Mouse (Mus musculus): ENCODE results near the gene Kbtbd4. TPM values are rescaled to one million over a fixed set of nuclear protein-coding genes. Genes with fewer than 3 reads are reported as not detected.

The Kbtbd4 gene
- polyA plus RNA-seq (2012; ENCODE audit: insufficient read depth, low replicate concordance): 2.4 and 5.0 TPM in 2 replicates

- peak; percentile 91; the same call in 1 of the 2 replicates for TF ChIP-seq FLI1 (IDR thresholded peaks at IDR 0.05; ENCODE audit: low read length)
- no peak for TF ChIP-seq GATA1 (IDR thresholded peaks at IDR 0.05; ENCODE audit: borderline replicate concordance, low read length)
- H3K9me3 ChIP-seq: no peaks in the 10 kb centered on the region
- H3K4me3 ChIP-seq (replicated peaks): peak within 1 kb of the TSS; percentile 94
- H3K27me3 ChIP-seq (replicated peaks): no peaks in the 10 kb centered on the region
- peaks cover 61% of the 10 kb centered on the region for H3K36me3 ChIP-seq (replicated peaks; ENCODE audit: low read length)
- peaks cover 40% of the 10 kb centered on the region for H3K4me1 ChIP-seq
These were observed at the start of gene Kbtbd4, which contains the start of gene Ndufs3 for GRCm38 (mm10) chr2:90904076-90904855. Gene Kbtbd4, plus strand, starts transcription at chr2:90904740. Gene Ndufs3, minus strand, starts transcription at chr2:90904827.

GRCm38 (mm10) chr2:90861486-90861885 is 43.1 kb upstream of the Kbtbd4 start:
- Histone ChIP-seq H3K36me3 (replicated peaks; ENCODE audit: low read length) (peaks cover 89% of the 10 kb centered on the region), H3K9me3 (no peaks in the 10 kb centered on the region), H3K4me1 (peaks cover 9% of the 10 kb centered on the region), H3K27me3 (replicated peaks) (no peaks in the 10 kb centered on the region), H3K4me3 (replicated peaks) (no peak overlapping the region)
- no peak for TF ChIP-seq GATA1 (IDR thresholded peaks at IDR 0.05; ENCODE audit: borderline replicate concordance, low read length)
- no peak for TF ChIP-seq FLI1 (IDR thresholded peaks at IDR 0.05; ENCODE audit: low read length)

GRCm38 (mm10) chr2:90864184-90864583 is 40.4 kb upstream of the Kbtbd4 start:
- Histone ChIP-seq H3K9me3 (no peaks in the 10 kb centered on the region), H3K4me1 (peaks cover 27% of the 10 kb centered on the region), H3K4me3 (replicated peaks) (no peak overlapping the region), H3K36me3 (replicated peaks; ENCODE audit: low read length) (peaks cover 89% of the 10 kb centered on the region), H3K27me3 (replicated peaks) (no peaks in the 10 kb centered on the region)
- TF ChIP-seq FLI1 (IDR thresholded peaks at IDR 0.05; ENCODE audit: low read length) (no peak), GATA1 (IDR thresholded peaks at IDR 0.05; ENCODE audit: borderline replicate concordance, low read length) (no peak)

- Histone ChIP-seq H3K9me3 (no peaks in the 10 kb centered on the region), H3K27me3 (replicated peaks) (no peaks in the 10 kb centered on the region), H3K4me1 (peaks cover 47% of the 10 kb centered on the region), H3K36me3 (replicated peaks; ENCODE audit: low read length) (peaks cover 66% of the 10 kb centered on the region), H3K4me3 (replicated peaks) (no peak overlapping the region)
- TF ChIP-seq GATA1 (IDR thresholded peaks at IDR 0.05; ENCODE audit: borderline replicate concordance, low read length): no peak
- no peak for TF ChIP-seq FLI1 (IDR thresholded peaks at IDR 0.05; ENCODE audit: low read length)
These were observed 38.0 kb upstream of the Kbtbd4 start for GRCm38 (mm10) chr2:90866524-90866923.

- H3K9me3 ChIP-seq: no peaks in the 10 kb centered on the region
- H3K4me3 ChIP-seq (replicated peaks): peak overlapping the region; percentile 35
- peaks cover 55% of the 10 kb centered on the region for H3K4me1 ChIP-seq
- H3K27me3 ChIP-seq (replicated peaks): no peaks in the 10 kb centered on the region
- TF ChIP-seq FLI1 (IDR thresholded peaks at IDR 0.05; ENCODE audit: low read length) (no peak), GATA1 (IDR thresholded peaks at IDR 0.05; ENCODE audit: borderline replicate concordance, low read length) (no peak)
- peaks cover 34% of the 10 kb centered on the region for H3K36me3 ChIP-seq (replicated peaks; ENCODE audit: low read length)
These were observed 34.4 kb upstream of the Kbtbd4 start for GRCm38 (mm10) chr2:90870136-90870601.

- Histone ChIP-seq H3K4me3 (replicated peaks) (no peak overlapping the region), H3K9me3 (no peaks in the 10 kb centered on the region), H3K27me3 (replicated peaks) (no peaks in the 10 kb centered on the region), H3K4me1 (peaks cover 50% of the 10 kb centered on the region), H3K36me3 (replicated peaks; ENCODE audit: low read length) (peaks cover 23% of the 10 kb centered on the region)
- TF ChIP-seq GATA1 (IDR thresholded peaks at IDR 0.05; ENCODE audit: borderline replicate concordance, low read length) (no peak), FLI1 (IDR thresholded peaks at IDR 0.05; ENCODE audit: low read length) (no peak)
These were observed 33.2 kb upstream of the Kbtbd4 start for GRCm38 (mm10) chr2:90871180-90871961.

GRCm38 (mm10) chr2:90874025-90874424 is 30.5 kb upstream of the Kbtbd4 start:
- no peak overlapping the region for H3K4me3 ChIP-seq (replicated peaks)
- peaks cover 40% of the 10 kb centered on the region for H3K4me1 ChIP-seq
- TF ChIP-seq GATA1 (IDR thresholded peaks at IDR 0.05; ENCODE audit: borderline replicate concordance, low read length) (no peak), FLI1 (IDR thresholded peaks at IDR 0.05; ENCODE audit: low read length) (no peak)
- no peaks in the 10 kb centered on the region for H3K9me3 ChIP-seq
- H3K36me3 ChIP-seq (replicated peaks; ENCODE audit: low read length): no peaks in the 10 kb centered on the region
- H3K27me3 ChIP-seq (replicated peaks): peaks cover 12% of the 10 kb centered on the region

GRCm38 (mm10) chr2:90875239-90875638 is 29.3 kb upstream of the Kbtbd4 start:
- H3K36me3 ChIP-seq (replicated peaks; ENCODE audit: low read length): no peaks in the 10 kb centered on the region
- H3K9me3 ChIP-seq: no peaks in the 10 kb centered on the region
- peak overlapping the region; percentile 7 for H3K4me3 ChIP-seq (replicated peaks)
- peaks cover 15% of the 10 kb centered on the region for H3K27me3 ChIP-seq (replicated peaks)
- TF ChIP-seq GATA1 (IDR thresholded peaks at IDR 0.05; ENCODE audit: borderline replicate concordance, low read length): no peak
- TF ChIP-seq FLI1 (IDR thresholded peaks at IDR 0.05; ENCODE audit: low read length): no peak
- peaks cover 44% of the 10 kb centered on the region for H3K4me1 ChIP-seq

- H3K36me3 ChIP-seq (replicated peaks; ENCODE audit: low read length): no peaks in the 10 kb centered on the region
- no peak overlapping the region for H3K4me3 ChIP-seq (replicated peaks)
- no peaks in the 10 kb centered on the region for H3K9me3 ChIP-seq
- H3K27me3 ChIP-seq (replicated peaks): peaks cover 33% of the 10 kb centered on the region
- TF ChIP-seq FLI1 (IDR thresholded peaks at IDR 0.05; ENCODE audit: low read length): no peak
- no peak for TF ChIP-seq GATA1 (IDR thresholded peaks at IDR 0.05; ENCODE audit: borderline replicate concordance, low read length)
- H3K4me1 ChIP-seq: peaks cover 36% of the 10 kb centered on the region
These were observed 26.8 kb upstream of the Kbtbd4 start for GRCm38 (mm10) chr2:90877584-90878259.
